Mouse (Mus musculus) forelimb bud, embryonic 11.5 days (tissue): ENCODE data around the gene Snx13.

ENCODE experiments used
- DNase-seq: peaks from one replicate; pipeline ENCODE4 v3.0.0-alpha.2; 2012; ENCODE audit warnings: low read depth, low spot score

Snx13 gene

DNA sequence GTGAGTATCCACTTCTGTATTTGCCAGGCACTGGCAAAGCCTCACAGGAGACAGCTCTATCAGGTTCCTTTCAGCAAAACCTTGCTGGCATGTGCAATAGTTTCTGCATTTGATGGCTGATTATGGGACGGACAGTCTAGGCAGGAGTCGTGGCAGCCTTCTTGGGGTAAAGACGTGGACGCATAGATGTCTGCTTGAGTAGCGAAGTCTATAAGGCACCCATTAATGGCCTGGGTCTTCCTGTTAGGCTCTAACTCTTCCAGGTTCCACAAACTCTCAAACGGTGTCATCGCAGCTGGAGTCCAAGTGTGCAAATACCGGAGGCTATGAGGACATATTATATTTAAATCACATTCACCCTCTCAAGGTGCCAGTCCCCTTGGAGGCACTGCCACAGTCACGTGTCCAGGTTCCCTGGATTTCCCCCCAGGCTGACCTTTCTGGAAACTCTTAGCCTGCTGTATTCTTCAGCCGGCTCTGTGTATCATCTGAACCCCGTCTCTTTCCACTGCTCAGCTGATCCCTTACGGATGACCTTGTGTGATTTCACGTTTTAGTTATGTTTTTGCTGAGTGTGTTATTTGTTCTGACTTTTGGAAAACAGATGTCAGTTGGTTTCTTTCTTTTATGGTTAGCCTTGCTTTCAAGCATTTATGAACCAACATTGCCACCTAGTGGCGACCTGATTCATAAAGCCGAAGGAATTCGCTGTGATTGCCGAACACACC is 144.9 kb downstream of the Snx13 start:
- DNase-seq = peak; percentile 87

DNA sequence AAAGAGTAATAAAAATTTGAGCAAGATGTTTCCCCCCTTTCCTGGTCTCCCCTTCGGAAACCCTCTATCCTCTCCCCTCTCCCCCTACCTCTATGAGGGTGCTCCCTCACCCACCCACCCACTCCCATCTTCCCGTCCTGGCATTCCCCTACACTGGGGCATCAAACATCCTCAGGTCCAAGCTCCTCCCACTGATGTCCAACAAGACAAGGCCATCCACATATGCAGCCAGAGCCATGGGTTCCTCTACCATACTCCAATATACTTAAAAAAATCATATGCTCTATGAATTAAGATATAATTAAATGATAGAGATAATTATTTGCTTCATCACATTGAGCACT is 145.4 kb downstream of the Snx13 start:
- no peak for DNase-seq
